Mouse (Mus musculus): ENCODE results near the gene Alkbh6. TPM values are rescaled to one million over a fixed set of nuclear protein-coding genes. Genes with fewer than 3 reads are reported as not detected.

The Alkbh6 gene
- total and polyA plus RNA-seq, 3 experiments, result 18.5 to 44.2 (median 22.1) TPM

GRCm38 (mm10) chr7:30293795-30294194 is 14.7 kb upstream of the Alkbh6 start:
- DNase-seq (ENCODE audit: low spot score) (no peak), ATAC-seq (ENCODE audit: extremely low read depth, insufficient number of reproducible peaks, low FRiP score, poor library complexity, severe bottlenecking) (no peak)
- Histone ChIP-seq H3K27me3 (ENCODE audit: insufficient read depth, low read length) (peaks cover 47% of the 10 kb centered on the region), H3K36me3 (replicated peaks) (no peaks in the 10 kb centered on the region), H3K4me1 (ENCODE audit: insufficient read depth, low read depth, low read length) (peaks cover 9% of the 10 kb centered on the region), H3K4me3 (ENCODE audit: low read depth, low read length) (no peak overlapping the region), H3K9me3 (replicated peaks) (no peaks in the 10 kb centered on the region)
- TF ChIP-seq TAL1 (conservative IDR thresholded peaks at IDR 0.05; ENCODE audit: low read depth, low read length) (no peak), POLR2AphosphoS5 (IDR thresholded peaks at IDR 0.05; ENCODE audit: insufficient replicate concordance, low read depth, low read length) (no peak), GATA2 (IDR thresholded peaks at IDR 0.05; ENCODE audit: borderline replicate concordance, low read depth, low read length) (no peak), CTCF (IDR thresholded peaks at IDR 0.05; ENCODE audit: low read depth, low read length) (no peak)

GRCm38 (mm10) chr7:30294296-30294695 is 14.2 kb upstream of the Alkbh6 start:
- Histone ChIP-seq H3K36me3 (replicated peaks) (no peaks in the 10 kb centered on the region), H3K27me3 (ENCODE audit: insufficient read depth, low read length) (peaks cover 42% of the 10 kb centered on the region), H3K4me3 (ENCODE audit: low read depth, low read length) (no peak overlapping the region), H3K9me3 (replicated peaks) (no peaks in the 10 kb centered on the region), H3K4me1 (ENCODE audit: insufficient read depth, low read depth, low read length) (peaks cover 9% of the 10 kb centered on the region)
- DNase-seq (ENCODE audit: low spot score) (no peak), ATAC-seq (ENCODE audit: extremely low read depth, insufficient number of reproducible peaks, low FRiP score, poor library complexity, severe bottlenecking) (no peak)
- no peak for TF ChIP-seq GATA2 (IDR thresholded peaks at IDR 0.05; ENCODE audit: borderline replicate concordance, low read depth, low read length)
- TF ChIP-seq TAL1 (conservative IDR thresholded peaks at IDR 0.05; ENCODE audit: low read depth, low read length), result no peak
- TF ChIP-seq GATA1 (IDR thresholded peaks at IDR 0.05; ENCODE audit: borderline replicate concordance, low read length), result no peak

- H3K36me3 ChIP-seq (replicated peaks), result no peaks in the 10 kb centered on the region
- no peaks in the 10 kb centered on the region for H3K9me3 ChIP-seq (replicated peaks)
- no peak overlapping the region for H3K4me3 ChIP-seq (ENCODE audit: low read depth, low read length)
- peaks cover 9% of the 10 kb centered on the region for H3K4me1 ChIP-seq (ENCODE audit: insufficient read depth, low read depth, low read length)
- no peak for TF ChIP-seq CTCF (IDR thresholded peaks at IDR 0.05; ENCODE audit: low read depth, low read length)
- TF ChIP-seq POLR2AphosphoS5 (IDR thresholded peaks at IDR 0.05; ENCODE audit: insufficient replicate concordance, low read depth, low read length), result no peak
- TF ChIP-seq GATA2 (IDR thresholded peaks at IDR 0.05; ENCODE audit: borderline replicate concordance, low read depth, low read length), result no peak
- no peak for TF ChIP-seq GATA1 (IDR thresholded peaks at IDR 0.05; ENCODE audit: borderline replicate concordance, low read length)
- no peak for TF ChIP-seq TAL1 (conservative IDR thresholded peaks at IDR 0.05; ENCODE audit: low read depth, low read length)
- ATAC-seq (ENCODE audit: extremely low read depth, insufficient number of reproducible peaks, low FRiP score, poor library complexity, severe bottlenecking) (no peak), DNase-seq (ENCODE audit: low spot score) (no peak)
- peaks cover 37% of the 10 kb centered on the region for H3K27me3 ChIP-seq (ENCODE audit: insufficient read depth, low read length)
Observed at GRCm38 (mm10) chr7:30295103-30295502, 13.4 kb upstream of the Alkbh6 start.

- Histone ChIP-seq H3K4me3 (ENCODE audit: low read depth, low read length) (no peak overlapping the region), H3K4me1 (ENCODE audit: insufficient read depth, low read depth, low read length) (peaks cover 7% of the 10 kb centered on the region), H3K36me3 (replicated peaks) (no peaks in the 10 kb centered on the region), H3K27me3 (ENCODE audit: insufficient read depth, low read length) (peaks cover 25% of the 10 kb centered on the region), H3K9me3 (replicated peaks) (no peaks in the 10 kb centered on the region)
- DNase-seq (ENCODE audit: low spot score) (no peak), ATAC-seq (ENCODE audit: extremely low read depth, insufficient number of reproducible peaks, low FRiP score, poor library complexity, severe bottlenecking) (no peak)
- TF ChIP-seq CTCF (IDR thresholded peaks at IDR 0.05; ENCODE audit: low read depth, low read length) (no peak), POLR2AphosphoS5 (IDR thresholded peaks at IDR 0.05; ENCODE audit: insufficient replicate concordance, low read depth, low read length) (no peak), TAL1 (conservative IDR thresholded peaks at IDR 0.05; ENCODE audit: low read depth, low read length) (no peak), GATA2 (IDR thresholded peaks at IDR 0.05; ENCODE audit: borderline replicate concordance, low read depth, low read length) (no peak), GATA1 (IDR thresholded peaks at IDR 0.05; ENCODE audit: borderline replicate concordance, low read length) (no peak)
Observed at GRCm38 (mm10) chr7:30296816-30297215, 11.7 kb upstream of the Alkbh6 start.

- DNase-seq (ENCODE audit: low spot score) (no peak), ATAC-seq (ENCODE audit: extremely low read depth, insufficient number of reproducible peaks, low FRiP score, poor library complexity, severe bottlenecking) (no peak)
- TF ChIP-seq CTCF (IDR thresholded peaks at IDR 0.05; ENCODE audit: low read depth, low read length) (no peak), TAL1 (conservative IDR thresholded peaks at IDR 0.05; ENCODE audit: low read depth, low read length) (no peak), GATA1 (IDR thresholded peaks at IDR 0.05; ENCODE audit: borderline replicate concordance, low read length) (no peak), POLR2AphosphoS5 (IDR thresholded peaks at IDR 0.05; ENCODE audit: insufficient replicate concordance, low read depth, low read length) (no peak)
- Histone ChIP-seq H3K4me1 (ENCODE audit: insufficient read depth, low read depth, low read length) (peaks cover 7% of the 10 kb centered on the region), H3K36me3 (replicated peaks) (no peaks in the 10 kb centered on the region), H3K4me3 (ENCODE audit: low read depth, low read length) (no peak overlapping the region), H3K9me3 (replicated peaks) (no peaks in the 10 kb centered on the region), H3K27me3 (ENCODE audit: insufficient read depth, low read length) (peaks cover 27% of the 10 kb centered on the region)
Observed at GRCm38 (mm10) chr7:30297266-30297665, 11.3 kb upstream of the Alkbh6 start.

GRCm38 (mm10) chr7:30300914-30301313 is 7.6 kb upstream of the Alkbh6 start:
- no peak overlapping the region for H3K4me3 ChIP-seq (ENCODE audit: low read depth, low read length)

More at GRCm38 (mm10) chr7:30300914-30301313, 7.6 kb upstream of the Alkbh6 start:
- H3K36me3 ChIP-seq (replicated peaks), result no peaks in the 10 kb centered on the region
- ATAC-seq (ENCODE audit: extremely low read depth, insufficient number of reproducible peaks, low FRiP score, poor library complexity, severe bottlenecking), result 0 out of 2 replicates have a peak, but pooled peaks have one; percentile 15
- DNase-seq (ENCODE audit: low spot score), result no peak
- no peaks in the 10 kb centered on the region for H3K9me3 ChIP-seq (replicated peaks)
- no peak for TF ChIP-seq GATA1 (IDR thresholded peaks at IDR 0.05; ENCODE audit: borderline replicate concordance, low read length)
- no peak for TF ChIP-seq POLR2AphosphoS5 (IDR thresholded peaks at IDR 0.05; ENCODE audit: insufficient replicate concordance, low read depth, low read length)
- TF ChIP-seq TAL1 (conservative IDR thresholded peaks at IDR 0.05; ENCODE audit: low read depth, low read length), result no peak
- TF ChIP-seq CTCF (IDR thresholded peaks at IDR 0.05; ENCODE audit: low read depth, low read length), result peak; percentile 74
- no peak for TF ChIP-seq GATA2 (IDR thresholded peaks at IDR 0.05; ENCODE audit: borderline replicate concordance, low read depth, low read length)
- H3K27me3 ChIP-seq (ENCODE audit: insufficient read depth, low read length), result peaks cover 20% of the 10 kb centered on the region
- H3K4me1 ChIP-seq (ENCODE audit: insufficient read depth, low read depth, low read length), result peaks cover 7% of the 10 kb centered on the region
